Comparison of ENCODE assay signal across 1 mouse cellular context in the genomic region with DNA sequence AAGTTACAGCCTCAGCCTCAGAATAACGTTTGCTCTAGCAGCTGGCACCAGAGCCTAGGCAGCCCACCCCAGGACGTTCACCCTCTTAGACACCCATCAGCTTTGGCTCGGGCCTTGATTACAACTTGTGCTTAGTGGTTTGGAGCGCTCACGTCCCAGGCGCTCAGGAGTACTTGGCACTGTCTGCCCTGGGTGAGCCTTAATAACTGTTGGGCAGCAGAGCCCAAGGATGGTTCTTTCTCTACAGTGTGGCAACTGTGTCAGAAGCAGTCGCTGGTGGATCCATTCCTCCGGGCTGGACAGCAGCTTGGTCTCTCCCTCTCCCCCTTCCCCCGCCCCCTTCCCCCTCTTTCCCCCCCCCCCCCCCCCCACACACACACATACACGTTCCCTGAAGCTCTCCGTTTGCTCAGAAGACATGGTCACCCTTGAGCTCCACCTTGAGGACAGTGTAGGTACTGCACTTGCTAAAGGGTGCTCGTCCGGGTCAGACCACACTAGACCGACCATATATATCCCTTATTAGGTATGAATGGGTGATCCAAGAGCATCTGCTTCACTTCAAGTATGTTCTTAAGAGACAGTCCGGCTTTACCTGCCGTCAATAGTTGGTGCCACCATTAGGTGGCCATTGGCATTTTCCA.
TF ChIP-seq lines count a peak whose summit lies in the region.

No protein-coding gene starts in this region.

TF ChIP-seq in MEL, 35 proteins besides CTCF, POLR2A, EP300 and RAD21 (continued from another document):
- no peak for TF ChIP-seq POLR2AphosphoS5 (IDR thresholded peaks at IDR 0.05; ENCODE audit: borderline replicate concordance, low read depth, low read length)
- no peak for TF ChIP-seq USF2 (IDR thresholded peaks at IDR 0.05; ENCODE audit: borderline replicate concordance in 1 of 2, insufficient read depth in 1 of 2, low read depth in 1 of 2, low read length in 2 of 2)
- no peak for TF ChIP-seq POLR2AphosphoS2 (IDR thresholded peaks at IDR 0.05; ENCODE audit: low read length)
- no peak for TF ChIP-seq GATA1 (IDR thresholded peaks at IDR 0.05; ENCODE audit: low read depth, low read length)
- peak; percentile 42 for TF ChIP-seq ZC3H11A (IDR thresholded peaks at IDR 0.05; ENCODE audit: low read depth, low read length)
- no peak for TF ChIP-seq USF1 (IDR thresholded peaks at IDR 0.05; ENCODE audit: low read depth, low read length)
- no peak for TF ChIP-seq TBP (IDR thresholded peaks at IDR 0.05; ENCODE audit: low read depth, low read length)
- no peak for TF ChIP-seq KAT2A (conservative IDR thresholded peaks at IDR 0.05; ENCODE audit: low read depth, low read length)
- peak; percentile 19; the same call in 1 of the 2 replicates for TF ChIP-seq ZNF384 (IDR thresholded peaks at IDR 0.05; ENCODE audit: low read depth, low read length)
